Mouse (Mus musculus) telencephalon, adult 2 months (tissue): ENCODE measurements at regions not wholly inside any gene's neighbourhood (a gene's known extent, or its start where the extent isn't known, plus 50 kb on each side); places are given as distances from the start of the nearest gene placed in this dataset.

ENCODE experiments used
- DNase-seq: peaks from one replicate; pipeline ENCODE4 v3.0.0-alpha.2; 2011; ENCODE audit warnings: low read depth, low spot score

- no peak for DNase-seq
Observed at GRCm38 (mm10) chr10:53852091-53852490, 101.2 kb upstream of the Fam184a start.

DNA sequence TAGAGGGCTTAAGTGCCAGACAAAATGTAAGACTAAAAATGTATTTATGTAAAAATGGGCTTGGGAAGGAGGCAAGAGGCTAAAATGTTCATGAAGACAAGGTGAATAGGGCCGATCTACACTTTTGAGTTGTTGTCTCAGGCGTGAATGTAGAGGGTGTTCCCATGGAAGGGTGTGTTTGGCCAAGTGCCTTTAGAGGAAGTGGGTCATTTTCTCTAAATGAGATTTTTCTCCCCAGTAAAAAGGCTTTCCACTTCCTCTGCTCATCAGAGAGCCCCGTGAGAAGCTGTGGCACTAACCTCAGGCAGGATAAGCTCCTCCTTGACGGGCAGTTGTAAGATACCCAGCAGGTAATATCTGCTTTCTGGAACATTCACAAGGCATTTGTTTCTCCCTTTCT lies 99.6 kb upstream of the Fam184a start:
- no peak for DNase-seq

GRCm38 (mm10) chr10:53813244-53813620 lies 62.3 kb upstream of the Fam184a start:
- no peak for DNase-seq

DNA sequence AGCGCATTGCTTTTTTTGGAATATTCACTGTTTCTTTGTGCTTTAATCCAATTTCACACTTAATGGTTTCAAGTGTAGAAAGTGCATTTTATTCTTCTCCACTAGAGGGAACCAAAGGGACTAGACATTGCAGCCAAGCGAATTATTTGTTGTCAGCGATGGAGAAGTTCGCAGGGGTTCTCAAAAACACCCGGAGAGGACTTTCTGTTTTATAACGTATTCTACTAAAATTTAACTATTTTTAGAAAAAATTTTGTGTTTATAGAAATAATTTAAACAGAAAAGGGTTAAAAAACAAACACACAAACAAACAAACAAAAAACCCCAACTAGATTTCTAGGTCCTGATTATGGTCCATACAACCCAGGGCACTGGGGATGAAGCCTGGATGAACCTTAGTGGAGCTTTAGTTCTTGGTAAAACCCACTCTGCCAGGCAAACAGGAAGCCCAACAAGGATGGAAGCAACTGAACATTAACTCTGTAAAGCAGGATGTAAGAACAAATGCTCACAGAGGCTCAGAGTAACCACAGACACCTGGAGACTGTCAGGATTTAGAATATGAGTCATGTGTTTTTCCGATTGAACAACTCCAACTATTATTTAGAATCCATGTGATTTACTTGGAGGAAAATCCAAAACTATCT lies 61.8 kb upstream of the Fam184a start:
- DNase-seq = peak; percentile 33

GRCm38 (mm10) chr10:53811904-53812596 lies 61.1 kb upstream of the Fam184a start:
- DNase-seq = no peak

- DNase-seq = no peak
Observed at GRCm38 (mm10) chr10:53806697-53807096, 55.8 kb upstream of the Fam184a start.

- no peak for DNase-seq
Observed at GRCm38 (mm10) chr10:53801048-53801641, 50.2 kb upstream of the Fam184a start.
